Mouse (Mus musculus): ENCODE results near the gene Tiam2. TPM values are rescaled to one million over a fixed set of nuclear protein-coding genes. Genes with fewer than 3 reads are reported as not detected.

Gene Tiam2
- 3.2 and 5.2 TPM in 2 replicates for polyA plus RNA-seq (2014; fragmentation: Nextera tagmentation; extraction: Ambion mirVana)

DNA sequence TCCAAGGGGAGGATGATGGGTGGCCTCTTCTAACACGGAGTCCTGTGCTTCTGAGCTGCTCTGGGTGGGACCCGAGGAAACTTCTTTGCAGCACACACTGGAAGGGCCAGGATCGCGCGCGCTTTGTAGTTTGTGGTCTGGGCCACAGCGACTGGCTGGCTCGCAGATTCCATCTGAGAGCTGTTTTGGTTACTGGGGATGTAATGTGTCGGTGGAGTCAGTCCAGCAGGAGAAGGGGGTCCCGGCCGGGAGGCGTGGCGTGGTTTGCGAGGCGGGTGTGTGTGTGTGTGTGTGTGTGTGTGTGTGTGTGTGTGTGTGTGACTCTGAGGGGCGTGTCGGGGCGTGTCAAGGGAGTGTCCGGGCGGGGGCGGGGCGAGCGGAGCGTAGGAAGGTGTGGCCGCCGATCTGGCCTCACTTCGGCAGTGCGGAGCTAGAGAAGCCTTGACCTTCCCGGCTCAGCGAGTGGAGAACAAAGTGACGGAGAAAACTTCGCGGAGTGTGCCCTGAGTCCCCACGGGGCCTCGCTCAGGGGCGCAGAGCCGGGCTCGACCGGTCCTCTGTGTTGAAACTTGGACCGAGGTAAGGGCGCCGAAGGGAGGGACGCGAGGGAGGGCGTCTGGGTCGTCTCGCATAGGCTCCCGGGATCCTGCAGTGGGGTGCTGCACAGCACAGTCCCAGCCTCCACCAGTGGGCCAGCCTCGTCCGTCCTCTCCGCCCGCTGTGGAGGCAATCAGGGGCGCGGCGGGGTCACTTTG is at the start of gene Tiam2:
Gene Tiam2 (plus strand): TSS at position 426 of the 755 bp plus-strand sequence.
- DNase-seq (ENCODE audit: low spot score) (peak; percentile 71), ATAC-seq (ENCODE audit: insufficient read depth, low FRiP score, low TSS enrichment) (peak; percentile 68)
- peak within 1 kb of the TSS; percentile 93 for H3K4me2 ChIP-seq (ENCODE audit: low read depth)
- H3K27me3 ChIP-seq (ENCODE audit: control insufficient read depth, insufficient read depth, low read length): peaks cover 14% of the 10 kb centered on the region
- H3K9me3 ChIP-seq (ENCODE audit: control insufficient read depth, low read length): no peaks in the 10 kb centered on the region
- WGBS: under 1% methylated on average over 48 of the region's 55 CpGs
- H3K4me3 ChIP-seq (ENCODE audit: low read depth, low read length): peak within 1 kb of the TSS; percentile 57
- peaks cover 6% of the 10 kb centered on the region for H3K4me1 ChIP-seq (ENCODE audit: control insufficient read depth, insufficient read depth, low read length)
- H3K36me3 ChIP-seq (ENCODE audit: control insufficient read depth, insufficient read depth, low read length): no peaks in the 10 kb centered on the region
- H3K9ac ChIP-seq (ENCODE audit: low read length): peak within 1 kb of the TSS; percentile 53
- H3K27ac ChIP-seq (ENCODE audit: low read depth, low read length): no peak within 1 kb of the TSS

DNA sequence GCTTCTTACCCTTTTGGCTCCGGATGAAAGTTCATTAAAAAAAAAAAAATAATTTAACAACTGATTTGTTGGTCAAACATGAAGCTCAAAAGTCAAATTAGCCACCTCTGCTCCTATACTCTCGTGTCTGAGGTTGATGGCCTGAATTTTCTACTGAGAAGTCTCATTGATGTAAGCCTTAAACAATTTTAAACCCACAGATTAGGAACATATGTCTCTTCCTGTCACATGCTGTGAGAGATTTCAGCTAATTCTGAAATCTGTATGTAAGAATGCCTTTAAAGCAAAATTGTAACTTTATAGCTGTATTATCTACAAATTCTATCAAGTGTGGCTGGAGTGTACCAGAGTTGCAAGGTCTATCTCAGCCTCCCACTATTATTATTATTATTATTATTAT is 46.1 kb upstream of the Tiam2 start:
- no peak overlapping the region for H3K27ac ChIP-seq (ENCODE audit: low read depth, low read length)
- WGBS: 74% methylated on average over 2 of the region's 2 CpGs
- peaks cover 4% of the 10 kb centered on the region; the same call in 1 of the 2 replicates for H3K4me1 ChIP-seq (ENCODE audit: control insufficient read depth, insufficient read depth, low read length)
- no peak overlapping the region for H3K9ac ChIP-seq (ENCODE audit: low read length)
- no peaks in the 10 kb centered on the region for H3K9me3 ChIP-seq (ENCODE audit: control insufficient read depth, low read length)
- ATAC-seq (ENCODE audit: insufficient read depth, low FRiP score, low TSS enrichment): no peak
- H3K4me3 ChIP-seq (ENCODE audit: low read depth, low read length): no peak overlapping the region
- H3K27me3 ChIP-seq (ENCODE audit: control insufficient read depth, insufficient read depth, low read length): no peaks in the 10 kb centered on the region
- no peak overlapping the region for H3K4me2 ChIP-seq (ENCODE audit: low read depth)
- H3K36me3 ChIP-seq (ENCODE audit: control insufficient read depth, insufficient read depth, low read length): no peaks in the 10 kb centered on the region
- DNase-seq (ENCODE audit: low spot score): no peak

DNA sequence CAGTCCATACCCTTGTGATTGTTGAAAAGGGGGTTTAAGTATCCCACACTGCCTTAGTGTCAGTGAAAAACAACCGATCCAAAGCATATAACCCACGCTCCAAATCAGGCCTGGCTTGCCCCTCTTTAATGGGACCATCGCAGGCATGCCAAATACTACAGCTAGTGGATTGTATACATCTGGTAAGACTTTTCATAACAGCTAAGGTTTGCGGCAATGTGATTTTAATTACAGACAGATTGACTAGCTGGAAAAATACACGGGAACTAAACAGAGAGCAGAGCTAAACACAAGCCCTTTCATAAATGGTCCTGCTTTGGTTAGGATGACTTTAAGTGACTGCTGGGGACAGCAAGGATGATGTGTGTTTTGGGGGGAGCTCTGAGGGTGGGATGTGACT is 44.4 kb upstream of the Tiam2 start:
- H3K4me3 ChIP-seq (ENCODE audit: low read depth, low read length): no peak overlapping the region
- H3K4me1 ChIP-seq (ENCODE audit: control insufficient read depth, insufficient read depth, low read length): no peaks in the 10 kb centered on the region
- no peak overlapping the region for H3K4me2 ChIP-seq (ENCODE audit: low read depth)
- DNase-seq (ENCODE audit: low spot score): no peak
- 74% methylated on average over 5 of the region's 5 CpGs for WGBS
- H3K9ac ChIP-seq (ENCODE audit: low read length): no peak overlapping the region
- no peak for ATAC-seq (ENCODE audit: insufficient read depth, low FRiP score, low TSS enrichment)
- H3K36me3 ChIP-seq (ENCODE audit: control insufficient read depth, insufficient read depth, low read length): no peaks in the 10 kb centered on the region
- no peaks in the 10 kb centered on the region for H3K27me3 ChIP-seq (ENCODE audit: control insufficient read depth, insufficient read depth, low read length)
- H3K9me3 ChIP-seq (ENCODE audit: control insufficient read depth, low read length): no peaks in the 10 kb centered on the region
- H3K27ac ChIP-seq (ENCODE audit: low read depth, low read length): no peak overlapping the region

DNA sequence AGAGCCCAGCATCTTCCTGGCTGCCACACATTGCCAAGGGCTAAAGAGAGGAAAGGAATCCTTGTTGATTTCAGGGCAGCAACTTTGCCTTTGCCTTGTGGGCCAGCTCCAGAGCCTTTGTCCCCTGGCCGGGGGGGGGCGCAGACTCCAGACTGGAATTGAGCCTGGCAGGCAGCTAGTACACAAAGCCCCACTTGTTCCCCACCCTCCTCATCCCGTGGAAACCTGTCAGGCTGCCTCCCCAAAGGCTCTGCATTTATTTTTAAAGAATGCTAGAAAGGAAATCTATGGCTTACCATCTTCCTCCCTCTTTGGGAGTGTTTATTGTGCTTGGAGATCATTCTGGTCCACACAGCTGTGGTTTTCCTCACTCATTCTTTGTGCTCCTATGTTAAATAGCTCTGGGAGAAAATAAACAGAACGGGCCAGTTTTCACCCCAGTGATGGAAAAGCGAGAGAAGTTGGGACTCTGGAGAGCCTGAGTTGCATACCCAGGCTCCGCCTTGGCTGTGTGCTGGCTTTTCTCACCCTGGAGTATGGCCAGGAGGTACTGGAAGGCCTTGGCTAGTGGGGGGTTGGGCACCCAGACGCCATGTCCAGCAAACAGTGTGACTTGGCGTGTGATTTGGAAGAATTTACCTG is 41.2 kb upstream of the Tiam2 start:
- H3K9me3 ChIP-seq (ENCODE audit: control insufficient read depth, low read length): no peaks in the 10 kb centered on the region
- no peak overlapping the region; the same call in 1 of the 2 replicates for H3K9ac ChIP-seq (ENCODE audit: low read length)
- peak; percentile 79 for ATAC-seq (ENCODE audit: insufficient read depth, low FRiP score, low TSS enrichment)
- H3K27me3 ChIP-seq (ENCODE audit: control insufficient read depth, insufficient read depth, low read length): no peaks in the 10 kb centered on the region
- no peak overlapping the region for H3K4me2 ChIP-seq (ENCODE audit: low read depth)
- 44% methylated on average over 8 of the region's 8 CpGs for WGBS
- H3K4me3 ChIP-seq (ENCODE audit: low read depth, low read length): no peak overlapping the region
- H3K4me1 ChIP-seq (ENCODE audit: control insufficient read depth, insufficient read depth, low read length): no peaks in the 10 kb centered on the region
- H3K36me3 ChIP-seq (ENCODE audit: control insufficient read depth, insufficient read depth, low read length): no peaks in the 10 kb centered on the region
- peak; percentile 64 for DNase-seq (ENCODE audit: low spot score)
- H3K27ac ChIP-seq (ENCODE audit: low read depth, low read length): peak overlapping the region; percentile 70

DNA sequence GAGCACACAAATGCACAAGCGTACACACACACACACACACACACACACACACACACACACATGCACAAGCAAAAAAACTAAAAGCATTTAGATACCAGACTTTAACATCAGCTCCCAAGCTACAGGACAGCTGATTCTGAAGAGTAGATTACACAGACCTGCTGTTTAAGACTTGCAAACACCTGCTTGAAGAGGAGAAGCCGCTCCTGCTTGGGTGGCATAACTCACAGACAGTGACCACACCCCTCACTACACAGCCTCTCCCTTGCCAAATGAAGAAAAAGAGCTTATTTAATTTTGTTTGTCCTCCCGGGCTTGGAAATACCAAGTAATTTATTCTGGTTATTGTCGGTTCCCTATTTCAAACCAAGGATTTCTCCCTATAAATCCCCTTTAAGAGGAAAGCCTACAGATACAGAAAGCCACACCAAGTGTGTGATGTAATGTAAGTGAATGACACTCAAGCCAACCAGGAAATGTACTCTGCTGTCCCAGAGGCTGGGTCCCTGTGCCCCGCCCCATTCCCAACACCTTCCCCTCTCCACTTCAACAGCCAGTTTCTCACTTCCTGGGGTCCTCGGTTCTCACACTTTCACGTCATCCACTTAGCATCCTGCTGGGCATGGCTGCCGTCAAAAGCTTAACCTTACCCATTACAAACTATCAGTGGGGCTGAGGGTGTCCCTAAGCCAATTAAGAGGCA is 40.1 kb upstream of the Tiam2 start:
- ATAC-seq (ENCODE audit: insufficient read depth, low FRiP score, low TSS enrichment) (no peak), DNase-seq (ENCODE audit: low spot score) (no peak)
- Histone ChIP-seq H3K4me2 (ENCODE audit: low read depth) (no peak overlapping the region), H3K27me3 (ENCODE audit: control insufficient read depth, insufficient read depth, low read length) (no peaks in the 10 kb centered on the region), H3K9me3 (ENCODE audit: control insufficient read depth, low read length) (no peaks in the 10 kb centered on the region), H3K4me3 (ENCODE audit: low read depth, low read length) (no peak overlapping the region), H3K4me1 (ENCODE audit: control insufficient read depth, insufficient read depth, low read length) (no peaks in the 10 kb centered on the region), H3K9ac (ENCODE audit: low read length) (no peak overlapping the region), H3K27ac (ENCODE audit: low read depth, low read length) (no peak overlapping the region), H3K36me3 (ENCODE audit: control insufficient read depth, insufficient read depth, low read length) (no peaks in the 10 kb centered on the region)
- WGBS: 65% methylated on average over 8 of the region's 8 CpGs

DNA sequence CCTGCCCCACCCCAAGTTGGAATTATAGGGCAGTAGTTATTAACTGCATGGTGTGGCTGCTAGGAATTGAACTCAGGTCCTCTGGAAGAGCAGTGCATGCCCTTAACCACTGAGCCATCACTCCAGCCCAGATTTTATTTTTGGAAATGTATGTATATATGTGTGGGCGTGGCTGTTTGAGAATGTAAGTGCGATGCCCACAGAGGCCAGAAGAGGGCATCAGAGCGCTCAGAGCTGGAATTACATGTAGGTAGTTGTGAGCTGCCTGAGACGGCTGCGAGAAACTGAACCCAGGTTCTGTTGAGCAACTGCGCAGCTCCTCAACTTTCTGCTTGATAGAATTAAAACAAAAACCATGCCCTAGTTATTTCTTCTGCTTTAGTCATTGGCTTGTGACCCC is 38.0 kb upstream of the Tiam2 start:
- no peak overlapping the region for H3K4me2 ChIP-seq (ENCODE audit: low read depth)
- 22% methylated on average over 6 of the region's 6 CpGs for WGBS
- H3K4me3 ChIP-seq (ENCODE audit: low read depth, low read length): no peak overlapping the region
- no peak for ATAC-seq (ENCODE audit: insufficient read depth, low FRiP score, low TSS enrichment)
- H3K27ac ChIP-seq (ENCODE audit: low read depth, low read length): no peak overlapping the region
- H3K9me3 ChIP-seq (ENCODE audit: control insufficient read depth, low read length): no peaks in the 10 kb centered on the region
- H3K4me1 ChIP-seq (ENCODE audit: control insufficient read depth, insufficient read depth, low read length): no peaks in the 10 kb centered on the region
- H3K36me3 ChIP-seq (ENCODE audit: control insufficient read depth, insufficient read depth, low read length): 0 out of 2 replicates have a peak, but pooled peaks cover 3% of the 10 kb centered on the region
- DNase-seq (ENCODE audit: low spot score): peak; percentile 64
- H3K9ac ChIP-seq (ENCODE audit: low read length): no peak overlapping the region
- H3K27me3 ChIP-seq (ENCODE audit: control insufficient read depth, insufficient read depth, low read length): no peaks in the 10 kb centered on the region

DNA sequence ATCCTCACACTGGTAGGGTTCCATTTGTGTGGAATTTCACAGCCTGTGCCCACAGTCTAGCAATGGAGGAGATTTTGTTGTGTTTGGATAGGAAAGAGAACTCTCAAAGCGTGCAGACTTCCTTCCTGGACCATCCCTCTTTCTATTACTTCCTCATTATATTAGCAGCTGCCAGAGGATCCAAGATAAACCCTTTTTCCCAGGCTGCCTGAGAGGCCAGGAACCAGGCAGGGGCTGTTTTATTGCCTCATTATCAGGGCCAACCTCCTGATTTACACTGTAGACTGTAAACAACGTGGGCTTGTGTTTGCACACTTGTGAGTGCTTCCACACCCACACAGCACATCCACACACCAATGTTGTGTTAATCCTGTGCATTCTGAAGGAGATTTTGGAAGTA is 31.3 kb upstream of the Tiam2 start:
- Histone ChIP-seq H3K9ac (ENCODE audit: low read length) (no peak overlapping the region), H3K9me3 (ENCODE audit: control insufficient read depth, low read length) (no peaks in the 10 kb centered on the region), H3K4me1 (ENCODE audit: control insufficient read depth, insufficient read depth, low read length) (no peaks in the 10 kb centered on the region), H3K4me3 (ENCODE audit: low read depth, low read length) (no peak overlapping the region), H3K4me2 (ENCODE audit: low read depth) (no peak overlapping the region), H3K27ac (ENCODE audit: low read depth, low read length) (no peak overlapping the region), H3K36me3 (ENCODE audit: control insufficient read depth, insufficient read depth, low read length) (0 out of 2 replicates have a peak, but pooled peaks cover 3% of the 10 kb centered on the region), H3K27me3 (ENCODE audit: control insufficient read depth, insufficient read depth, low read length) (no peaks in the 10 kb centered on the region)
- no peak for ATAC-seq (ENCODE audit: insufficient read depth, low FRiP score, low TSS enrichment)
- 11% methylated on average over 2 of the region's 2 CpGs for WGBS
- DNase-seq (ENCODE audit: low spot score): no peak

DNA sequence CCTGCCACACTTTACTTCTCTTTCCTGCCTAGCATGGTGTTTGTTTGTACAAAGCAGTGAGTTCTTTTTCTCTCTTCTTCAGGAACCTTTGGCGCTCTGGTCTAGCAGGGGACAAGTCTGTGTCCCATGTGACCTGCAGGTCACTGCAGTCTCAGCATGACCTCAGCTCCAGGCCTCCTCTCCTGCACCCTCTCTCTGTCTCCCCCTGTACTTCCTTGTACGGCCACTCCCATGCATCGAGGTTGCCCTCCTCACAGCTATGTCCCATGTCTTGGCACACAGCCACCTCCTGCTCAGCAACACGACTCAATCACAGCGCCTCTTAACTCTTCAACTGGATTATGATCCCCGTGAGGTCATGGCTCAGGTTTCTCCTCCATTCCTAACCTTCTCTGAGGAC is 26.9 kb upstream of the Tiam2 start:
- no peak for DNase-seq (ENCODE audit: low spot score)
- Histone ChIP-seq H3K4me2 (ENCODE audit: low read depth) (no peak overlapping the region), H3K4me1 (ENCODE audit: control insufficient read depth, insufficient read depth, low read length) (no peaks in the 10 kb centered on the region), H3K27ac (ENCODE audit: low read depth, low read length) (no peak overlapping the region), H3K9me3 (ENCODE audit: control insufficient read depth, low read length) (no peaks in the 10 kb centered on the region), H3K4me3 (ENCODE audit: low read depth, low read length) (no peak overlapping the region), H3K27me3 (ENCODE audit: control insufficient read depth, insufficient read depth, low read length) (no peaks in the 10 kb centered on the region), H3K9ac (ENCODE audit: low read length) (no peak overlapping the region), H3K36me3 (ENCODE audit: control insufficient read depth, insufficient read depth, low read length) (no peaks in the 10 kb centered on the region)
- 69% methylated on average over 6 of the region's 6 CpGs for WGBS
- ATAC-seq (ENCODE audit: insufficient read depth, low FRiP score, low TSS enrichment): no peak

Measured in neural tube, embryonic 11.5 days (tissue).